Mouse (Mus musculus) CH12.LX (cell line): ENCODE data around the gene Ptgr2. TPM values are rescaled to one million over a fixed set of nuclear protein-coding genes. Genes with fewer than 3 reads are reported as not detected.

Experiments used
- DNase-seq: peaks from one replicate; pipeline ENCODE4 v3.0.0-alpha.2; 2013; ENCODE audit errors: extremely low read depth
- H3K27ac ChIP-seq: 2 replicates; pipeline ENCODE4 v1.5.1; 2012; ENCODE audit warnings: low read depth, mild to moderate bottlenecking, control low read depth, moderate library complexity; ENCODE audit not compliant: insufficient read depth
- H3K27me3 ChIP-seq: replicated peaks from 2 replicates; pipeline ENCODE3; 2012; ENCODE audit warnings: inconsistent platforms
- H3K36me3 ChIP-seq, 2 experiments: replicated peaks in 1 of 2; 2 replicates each; pipeline versions ENCODE3 to v1.6.1; 2012; ENCODE audit warnings: inconsistent platforms in 1 of 2, low read length in 1 of 2, mild to moderate bottlenecking in 1 of 2, mixed read lengths in 1 of 2, moderate library complexity in 1 of 2; ENCODE audit not compliant: control insufficient read depth in 1 of 2, insufficient read depth in 1 of 2
- H3K4me1 ChIP-seq, 2 experiments: 2 replicates each; pipeline ENCODE4 v1.6.1; 2012; ENCODE audit warnings: inconsistent platforms in 1 of 2, moderate library complexity in 1 of 2; ENCODE audit not compliant: insufficient read depth in 2 of 2, control insufficient read depth in 1 of 2
- H3K4me2 ChIP-seq: 2 replicates; pipeline ENCODE4 v1.6.1; 2012; ENCODE audit warnings: low read depth, mild to moderate bottlenecking, control low read depth; ENCODE audit not compliant: poor library complexity, insufficient read depth, severe bottlenecking
- H3K4me3 ChIP-seq, 3 experiments: fragments of 150-350 bp in 1 of 3; sonication (generic) in 1 of 3; replicated peaks in 1 of 3; 2 replicates each; pipeline versions ENCODE3 to v1.5.1; 2011 to 2012; ENCODE audit warnings: low read depth in 2 of 3, low read length in 2 of 3, mild to moderate bottlenecking in 2 of 3, moderate library complexity in 2 of 3, control low read depth in 1 of 3, improper control_type of control experiment in 1 of 3, inconsistent platforms in 1 of 3, mixed read lengths in 1 of 3; ENCODE audit not compliant: poor library complexity in 1 of 3
- H3K79me2 ChIP-seq: replicated peaks from 2 replicates; pipeline ENCODE4 v1.6.1; 2012; ENCODE audit warnings: mild to moderate bottlenecking, moderate library complexity; ENCODE audit not compliant: control insufficient read depth, poor library complexity, insufficient read depth, severe bottlenecking; ENCODE audit errors: extremely low read depth
- H3K9ac ChIP-seq: 2 replicates; pipeline ENCODE4 v1.6.1; 2012; ENCODE audit warnings: low read depth, mild to moderate bottlenecking, control low read depth, moderate library complexity; ENCODE audit not compliant: insufficient read depth
- H3K9me3 ChIP-seq: replicated peaks from 2 replicates; pipeline ENCODE3; 2012; ENCODE audit warnings: low read length, inconsistent platforms, mixed read lengths
- BHLHE40 ChIP-seq: IDR thresholded peaks from 2 replicates; pipeline ENCODE4 v1.6.1; 2011; ENCODE audit warnings: mild to moderate bottlenecking, low read depth, low read length, improper control_type of control experiment
- CHD2 ChIP-seq: IDR thresholded peaks from 2 replicates; pipeline ENCODE4 v1.6.1; 2011; ENCODE audit warnings: low read length, improper control_type of control experiment
- CTCF ChIP-seq, 2 experiments: IDR thresholded peaks in 1 of 2; conservative IDR thresholded peaks in 1 of 2; 2 replicates each; pipeline ENCODE4 v1.5.1; 2011 to 2012; ENCODE audit warnings: low read depth in 2 of 2, low read length in 2 of 2, improper control_type of control experiment in 1 of 2, inconsistent platforms in 1 of 2, mild to moderate bottlenecking in 1 of 2, moderate library complexity in 1 of 2
- EP300 ChIP-seq: IDR thresholded peaks from 2 replicates; pipeline ENCODE4 v1.6.1; 2011; ENCODE audit warnings: low read length, improper control_type of control experiment
- ETS1 ChIP-seq: conservative IDR thresholded peaks from 2 replicates; pipeline ENCODE4 v1.6.1; 2012; ENCODE audit warnings: low read depth, mild to moderate bottlenecking, inconsistent platforms, low read length, improper control_type of control experiment, moderate library complexity
- GABPA ChIP-seq: IDR thresholded peaks from 2 replicates; pipeline ENCODE4 v1.6.1; 2012; ENCODE audit warnings: low read depth, low read length, improper control_type of control experiment, inconsistent platforms; ENCODE audit not compliant: insufficient replicate concordance
- HCFC1 ChIP-seq: IDR thresholded peaks from 2 replicates; pipeline ENCODE4 v1.6.1; 2012; ENCODE audit warnings: low read depth, mild to moderate bottlenecking, inconsistent platforms, low read length, improper control_type of control experiment
- JUN ChIP-seq: IDR thresholded peaks from 2 replicates; pipeline ENCODE4 v1.6.1; 2011; ENCODE audit warnings: low read depth, mild to moderate bottlenecking, low read length, improper control_type of control experiment, moderate library complexity; ENCODE audit not compliant: insufficient read depth
- KAT2A ChIP-seq: IDR thresholded peaks from 2 replicates; pipeline ENCODE4 v1.6.1; 2012; ENCODE audit warnings: low read length, improper control_type of control experiment, inconsistent platforms; ENCODE audit not compliant: insufficient replicate concordance
- MAFK ChIP-seq: IDR thresholded peaks from 2 replicates; pipeline ENCODE4 v1.6.1; 2011; ENCODE audit warnings: low read length, improper control_type of control experiment; ENCODE audit not compliant: insufficient replicate concordance
- MAX ChIP-seq: IDR thresholded peaks from 2 replicates; pipeline ENCODE4 v1.6.1; 2011; ENCODE audit warnings: low read length, improper control_type of control experiment
- MEF2A ChIP-seq: IDR thresholded peaks from 2 replicates; pipeline ENCODE4 v1.6.1; 2014; ENCODE audit warnings: low read depth, mild to moderate bottlenecking, inconsistent platforms, low read length, improper control_type of control experiment, borderline replicate concordance
- MYC ChIP-seq: IDR thresholded peaks from 2 replicates; pipeline ENCODE4 v1.6.1; 2011; ENCODE audit warnings: low read depth, mild to moderate bottlenecking, improper control_type of control experiment, low read length
- NELFE ChIP-seq: IDR thresholded peaks from 2 replicates; pipeline ENCODE4 v1.6.1; 2011; ENCODE audit warnings: low read depth, low read length, improper control_type of control experiment
- POLR2A ChIP-seq: IDR thresholded peaks from 2 replicates; pipeline ENCODE4 v1.6.1; 2011; ENCODE audit warnings: low read depth, mild to moderate bottlenecking, improper control_type of control experiment, low read length
- SMC3 ChIP-seq: IDR thresholded peaks from 2 replicates; pipeline ENCODE4 v1.6.1; 2011; ENCODE audit warnings: low read depth, low read length, improper control_type of control experiment
- TCF12 ChIP-seq: IDR thresholded peaks from 2 replicates; pipeline ENCODE4 v1.6.1; 2014; ENCODE audit warnings: low read depth, mild to moderate bottlenecking, inconsistent platforms, low read length, improper control_type of control experiment
- USF1 ChIP-seq: IDR thresholded peaks from 2 replicates; pipeline ENCODE4 v1.6.1; 2014; ENCODE audit warnings: low read depth, mild to moderate bottlenecking, inconsistent platforms, low read length, improper control_type of control experiment
- ZC3H11A ChIP-seq: IDR thresholded peaks from 2 replicates; pipeline ENCODE4 v1.6.1; 2012; ENCODE audit warnings: low read depth, mild to moderate bottlenecking, inconsistent platforms, low read length, improper control_type of control experiment
- ZKSCAN1 ChIP-seq: IDR thresholded peaks from 2 replicates; pipeline ENCODE4 v1.6.1; 2012; ENCODE audit warnings: low read depth, inconsistent platforms, low read length, improper control_type of control experiment, borderline replicate concordance
- ZNF384 ChIP-seq: IDR thresholded peaks from 2 replicates; pipeline ENCODE4 v1.6.1; 2012; ENCODE audit warnings: low read depth, low read length, improper control_type of control experiment, inconsistent platforms
- dilution Hi-C: fragments of 300-500 bp; cut with MboI; formaldehyde crosslinking; loops from 2 replicates; pipeline ENCODE4 v1.14.3; 2020; ENCODE audit warnings: low sequenced_read_pairs; ENCODE audit not compliant: extremely low pct_unique_long_range_greater_than_20kb, extremely low pct_ligation_motif_present
- in situ Hi-C: fragments of 300-500 bp; cut with MboI; formaldehyde crosslinking; loops from 3 replicates; pipeline ENCODE4 v1.14.3; 2019; ENCODE audit warnings: low sequenced_read_pairs, low pct_ligation_motif_present, low pct_unique_long_range_greater_than_20kb, mixed read lengths
- polyA plus RNA-seq: library from polyadenylated mRNA; unstranded; fragments of >175 nt; gene quantifications from 2 replicates; pipeline ENCODE4 v1.2.1, GENCODE M21; 2012; ENCODE audit warnings: low read depth; ENCODE audit not compliant: insufficient read length
- total RNA-seq, 2 experiments: library from RNA; depleted of rRNA; stranded (reverse); fragments of 300-350 nt in 1 of 2; fragments of >200 nt in 1 of 2; gene quantifications; 2 replicates each; pipeline ENCODE4 v1.2.3; 2012 to 2014

The Ptgr2 gene
- total and polyA plus RNA-seq, 3 experiments = 46.0 to 47.1 (median 47.1) TPM

DNA sequence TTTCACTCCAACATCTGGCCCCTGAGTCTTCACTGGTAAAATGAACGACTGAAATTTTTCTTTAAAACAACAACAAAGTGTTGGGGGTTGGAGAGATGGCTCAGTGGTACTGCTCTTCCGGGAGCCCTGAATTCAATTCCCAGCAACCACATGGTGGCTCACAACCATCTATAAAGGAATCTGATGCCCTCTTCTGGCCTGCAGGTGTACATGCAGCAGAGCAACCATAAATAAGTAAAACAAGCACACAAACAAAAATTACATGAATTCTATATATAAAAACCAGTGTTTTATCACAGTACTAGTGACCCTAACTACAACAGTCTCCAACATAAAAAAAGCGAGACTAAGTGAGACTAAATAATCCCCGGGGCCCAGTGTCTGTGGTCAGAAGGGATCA is 8.2 kb upstream of the Ptgr2 start:
- Histone ChIP-seq H3K79me2 (no peaks in the 10 kb centered on the region), H3K4me2 (no peak overlapping the region), H3K9me3 (peaks cover 4% of the 10 kb centered on the region), H3K27me3 (no peaks in the 10 kb centered on the region), H3K9ac (no peak overlapping the region), H3K36me3 (no peaks in the 10 kb centered on the region), H3K4me3 (no peak overlapping the region), H3K4me1 (no peaks in the 10 kb centered on the region), H3K27ac (no peak overlapping the region)
- dilution Hi-C loops = no loop called here
- in situ Hi-C loops = no loop called here
- 0 out of 2 replicates have a peak, but pooled peaks have one; percentile 7 for TF ChIP-seq SMC3
- peak in 1 of 2 experiments; percentile 45; a peak in 2 of 4 replicates for TF ChIP-seq CTCF (conservative IDR thresholded peaks at IDR 0.05 in 1 of 2, IDR thresholded peaks at IDR 0.05 in 1 of 2; ENCODE audit: low read depth in 2 of 2, low read length in 2 of 2)
- no peak for TF ChIP-seq ETS1
- TF ChIP-seq MAFK = no peak
- DNase-seq = no peak

- no peak for TF ChIP-seq POLR2A
- no peak for TF ChIP-seq GABPA
- TF ChIP-seq SMC3 = no peak
- no peak for TF ChIP-seq MEF2A
- no peak for TF ChIP-seq MAFK
- no peak for TF ChIP-seq MAX
- no peak for TF ChIP-seq JUN
- no peak for TF ChIP-seq HCFC1
- TF ChIP-seq MYC = no peak
- no peak for TF ChIP-seq ZNF384
- no peak for TF ChIP-seq ETS1
- no peak for TF ChIP-seq ZKSCAN1
- TF ChIP-seq NELFE = no peak
- no peak for TF ChIP-seq KAT2A
- H3K9me3 ChIP-seq = peaks cover 4% of the 10 kb centered on the region
- no peak overlapping the region for H3K9ac ChIP-seq
- H3K4me2 ChIP-seq = no peak overlapping the region
- in situ Hi-C loops (no loop called here), dilution Hi-C loops (no loop called here)
- H3K4me1 ChIP-seq = no peaks in the 10 kb centered on the region
- DNase-seq = no peak
- no peak overlapping the region for H3K4me3 ChIP-seq
- no peaks in the 10 kb centered on the region for H3K36me3 ChIP-seq
- no peaks in the 10 kb centered on the region for H3K27me3 ChIP-seq
- H3K79me2 ChIP-seq = no peaks in the 10 kb centered on the region
- H3K27ac ChIP-seq = no peak overlapping the region
These were observed 7.2 kb upstream of the Ptgr2 start for GRCm38 (mm10) chr12:84277832-84278231.

DNA sequence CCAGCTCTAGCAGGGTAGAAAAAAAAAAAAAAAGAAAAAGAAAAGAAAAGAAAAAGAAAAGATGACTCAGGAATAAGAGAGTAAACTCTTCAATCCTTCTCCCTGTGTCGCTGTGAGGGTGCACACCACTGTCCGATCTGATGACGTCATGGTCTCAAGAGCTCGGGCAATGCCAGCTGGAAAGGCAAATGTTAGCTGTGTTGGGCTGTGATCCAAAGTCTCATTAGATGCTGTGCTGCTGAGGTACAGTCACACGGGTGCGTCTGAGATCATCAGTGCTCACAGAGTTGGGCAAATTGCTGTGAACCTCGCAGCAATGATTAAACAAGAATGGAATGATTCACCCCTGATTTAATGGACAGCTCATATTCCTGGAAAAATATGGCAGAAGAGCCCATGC is 6.1 kb upstream of the Ptgr2 start:
- no peak for DNase-seq
- Histone ChIP-seq H3K4me3 (no peak overlapping the region), H3K36me3 (no peaks in the 10 kb centered on the region), H3K27me3 (no peaks in the 10 kb centered on the region), H3K9me3 (peaks cover 10% of the 10 kb centered on the region), H3K4me1 (no peaks in the 10 kb centered on the region), H3K79me2 (no peaks in the 10 kb centered on the region), H3K9ac (no peak overlapping the region), H3K4me2 (no peak overlapping the region), H3K27ac (no peak overlapping the region)
- dilution Hi-C loops (no loop called here), in situ Hi-C loops (no loop called here)
- TF ChIP-seq BHLHE40 (no peak), MYC (no peak), HCFC1 (no peak), ZC3H11A (no peak), SMC3 (no peak), USF1 (no peak), EP300 (no peak), CHD2 (no peak), ZNF384 (no peak), TCF12 (no peak)
